Mouse (Mus musculus) MEL (cell line): ENCODE measurements at regions not wholly inside any gene's neighbourhood (a gene's known extent, or its start where the extent isn't known, plus 50 kb on each side); places are given as distances from the start of the nearest gene placed in this dataset.

ENCODE experiments used
- DNase-seq: peaks from one replicate; pipeline ENCODE4 v3.0.0; 2011; ENCODE audit warnings: low read depth, low spot score
- H3K27ac ChIP-seq: 2 replicates; pipeline ENCODE4 v1.5.1; 2012; ENCODE audit warnings: low read depth, mild to moderate bottlenecking, control low read depth, low read length, moderate library complexity; ENCODE audit not compliant: control insufficient read depth
- H3K27me3 ChIP-seq, 2 experiments: fragments of 150-350 bp in 1 of 2; sonication (generic) in 1 of 2; 2 replicates each; pipeline ENCODE4 v1.6.1; 2012; ENCODE audit warnings: low read length in 2 of 2, mild to moderate bottlenecking in 2 of 2, improper control_type of control experiment in 1 of 2, moderate library complexity in 1 of 2; ENCODE audit not compliant: insufficient read depth in 2 of 2, control insufficient read depth in 1 of 2
- H3K36me3 ChIP-seq, 2 experiments: 2 replicates each; pipeline ENCODE4 v1.6.1; 2012 to 2014; ENCODE audit warnings: low read length in 2 of 2, improper control_type of control experiment in 1 of 2, inconsistent platforms in 1 of 2, mild to moderate bottlenecking in 1 of 2; ENCODE audit not compliant: insufficient read depth in 2 of 2, control insufficient read depth in 1 of 2
- H3K4me1 ChIP-seq, 2 experiments: fragments of 150-350 bp in 1 of 2; sonication (generic) in 1 of 2; 2 replicates each; pipeline ENCODE4 v1.6.1; 2012; ENCODE audit warnings: low read length in 2 of 2, improper control_type of control experiment in 1 of 2, mild to moderate bottlenecking in 1 of 2; ENCODE audit not compliant: insufficient read depth in 2 of 2, control insufficient read depth in 1 of 2
- H3K4me3 ChIP-seq, 2 experiments: fragments of 150-350 bp in 1 of 2; sonication (generic) in 1 of 2; 2 replicates each; pipeline ENCODE4 v1.5.1; 2012; ENCODE audit warnings: low read depth in 2 of 2, low read length in 2 of 2, mild to moderate bottlenecking in 2 of 2, moderate library complexity in 2 of 2, control low read depth in 1 of 2, improper control_type of control experiment in 1 of 2; ENCODE audit not compliant: control insufficient read depth in 1 of 2, insufficient read depth in 1 of 2
- H3K79me2 ChIP-seq: 2 replicates; pipeline ENCODE4 v1.6.1; 2012; ENCODE audit warnings: mild to moderate bottlenecking, low read length, moderate library complexity; ENCODE audit not compliant: control insufficient read depth, poor library complexity, insufficient read depth
- H3K9ac ChIP-seq: 2 replicates; pipeline ENCODE4 v1.6.1; 2012; ENCODE audit warnings: low read depth, mild to moderate bottlenecking, control low read depth, low read length, moderate library complexity; ENCODE audit not compliant: control insufficient read depth, poor library complexity, severe bottlenecking
- H3K9me3 ChIP-seq: fragments of 150-350 bp; sonication (generic); replicated peaks from 2 replicates; pipeline ENCODE4 v1.6.1; 2012; ENCODE audit warnings: mild to moderate bottlenecking, low read length, improper control_type of control experiment, moderate library complexity; ENCODE audit not compliant: insufficient read depth
- E2F4 ChIP-seq: IDR thresholded peaks from 2 replicates; pipeline ENCODE4 v1.6.1; 2011; ENCODE audit warnings: low read depth, low read length, improper control_type of control experiment, borderline replicate concordance
- HCFC1 ChIP-seq: IDR thresholded peaks from 2 replicates; pipeline ENCODE4 v1.6.1; 2012; ENCODE audit warnings: low read depth, mild to moderate bottlenecking, inconsistent platforms, low read length, improper control_type of control experiment, moderate library complexity
- MAFK ChIP-seq: IDR thresholded peaks from 2 replicates; pipeline ENCODE4 v1.6.1; 2011; ENCODE audit warnings: low read depth, mild to moderate bottlenecking, low read length, improper control_type of control experiment, borderline replicate concordance
- NELFE ChIP-seq: IDR thresholded peaks from 2 replicates; pipeline ENCODE4 v1.6.1; 2011; ENCODE audit warnings: low read depth, low read length, improper control_type of control experiment
- POLR2AphosphoS2 ChIP-seq: IDR thresholded peaks from 2 replicates; pipeline ENCODE4 v1.6.1; 2011; ENCODE audit warnings: low read length, improper control_type of control experiment
- RAD21 ChIP-seq: IDR thresholded peaks from 2 replicates; pipeline ENCODE4 v1.6.1; 2011; ENCODE audit warnings: mild to moderate bottlenecking, low read depth, low read length, improper control_type of control experiment
- RCOR1 ChIP-seq: IDR thresholded peaks from 2 replicates; pipeline ENCODE4 v1.6.1; 2012; ENCODE audit warnings: low read depth, mild to moderate bottlenecking, inconsistent platforms, low read length, improper control_type of control experiment
- TAL1 ChIP-seq: IDR thresholded peaks from 2 replicates; pipeline ENCODE4 v1.6.1; 2012; ENCODE audit warnings: mild to moderate bottlenecking, inconsistent platforms, low read length, moderate library complexity, mixed read lengths
- TCF12 ChIP-seq: IDR thresholded peaks from 2 replicates; pipeline ENCODE4 v1.6.1; 2014; ENCODE audit warnings: low read depth, mild to moderate bottlenecking, inconsistent platforms, low read length, improper control_type of control experiment, moderate library complexity
- UBTF ChIP-seq: IDR thresholded peaks from 2 replicates; pipeline ENCODE4 v1.6.1; 2012; ENCODE audit warnings: low read depth, mild to moderate bottlenecking, inconsistent platforms, low read length, improper control_type of control experiment, moderate library complexity, borderline replicate concordance; ENCODE audit not compliant: insufficient read depth
- USF1 ChIP-seq: IDR thresholded peaks from 2 replicates; pipeline ENCODE4 v1.6.1; 2014; ENCODE audit warnings: low read depth, mild to moderate bottlenecking, inconsistent platforms, low read length, improper control_type of control experiment, moderate library complexity
- ZC3H11A ChIP-seq: IDR thresholded peaks from 2 replicates; pipeline ENCODE4 v1.6.1; 2012; ENCODE audit warnings: low read depth, mild to moderate bottlenecking, inconsistent platforms, low read length, improper control_type of control experiment
- ZKSCAN1 ChIP-seq: IDR thresholded peaks from 2 replicates; pipeline ENCODE4 v1.6.1; 2012; ENCODE audit warnings: low read depth, mild to moderate bottlenecking, inconsistent platforms, low read length, improper control_type of control experiment, moderate library complexity
- ZMIZ1 ChIP-seq: IDR thresholded peaks from 2 replicates; pipeline ENCODE4 v1.6.1; 2012; ENCODE audit warnings: low read depth, mild to moderate bottlenecking, inconsistent platforms, low read length, improper control_type of control experiment, moderate library complexity
- ZNF384 ChIP-seq: IDR thresholded peaks from 2 replicates; pipeline ENCODE4 v1.6.1; 2012; ENCODE audit warnings: low read depth, mild to moderate bottlenecking, inconsistent platforms, low read length, improper control_type of control experiment

- Histone ChIP-seq H3K79me2 (no peaks in the 10 kb centered on the region), H3K9me3 (no peaks in the 10 kb centered on the region)
These were observed 179.8 kb downstream of the Tshz3 start for GRCm38 (mm10) chr7:36877686-36878085.

GRCm38 (mm10) chr7:36892776-36893500, 195.0 kb downstream of the Tshz3 start:
- Histone ChIP-seq H3K27ac (no peak overlapping the region), H3K9ac (no peak overlapping the region), H3K36me3 (no peaks in the 10 kb centered on the region), H3K4me1 (no peaks in the 10 kb centered on the region), H3K9me3 (no peaks in the 10 kb centered on the region), H3K4me3 (no peak overlapping the region), H3K79me2 (no peaks in the 10 kb centered on the region), H3K27me3 (no peaks in the 10 kb centered on the region)
- DNase-seq = no peak
- no peak for TF ChIP-seq TAL1
- no peak for TF ChIP-seq USF1
- TF ChIP-seq MAFK = no peak
- TF ChIP-seq UBTF = no peak
- no peak for TF ChIP-seq POLR2AphosphoS2
- TF ChIP-seq RCOR1 = no peak
- TF ChIP-seq NELFE = no peak
- no peak for TF ChIP-seq ZNF384
- no peak for TF ChIP-seq RAD21
- no peak for TF ChIP-seq TCF12
- no peak for TF ChIP-seq E2F4
- TF ChIP-seq ZMIZ1 = no peak
- no peak for TF ChIP-seq HCFC1

More at GRCm38 (mm10) chr7:36877686-36878085, 179.8 kb downstream of the Tshz3 start:
- no peak for DNase-seq
- Histone ChIP-seq H3K36me3 (no peaks in the 10 kb centered on the region), H3K9ac (no peak overlapping the region), H3K27me3 (no peaks in the 10 kb centered on the region), H3K4me1 (no peaks in the 10 kb centered on the region), H3K27ac (no peak overlapping the region), H3K4me3 (no peak overlapping the region)
- TF ChIP-seq ZC3H11A (no peak), E2F4 (no peak), ZKSCAN1 (no peak)
